Mouse (Mus musculus) small intestine, adult 2 months (tissue): ENCODE measurements around the gene Ccm2.

ENCODE experiments used
- CTCF ChIP-seq: fragments of 200-500 bp; IDR thresholded peaks from 2 replicates; pipeline ENCODE4 v1.5.1; 2012; ENCODE audit warnings: low read depth, mild to moderate bottlenecking, control low read depth, inconsistent platforms, low read length, moderate library complexity, mixed read lengths; ENCODE audit not compliant: insufficient replicate concordance, insufficient read length; ENCODE audit errors: extremely low read depth
- POLR2A ChIP-seq: fragments of 200-500 bp; IDR thresholded peaks from 2 replicates; pipeline ENCODE4 v1.6.1; 2012; ENCODE audit warnings: low read depth, mild to moderate bottlenecking, control low read depth, inconsistent platforms, low read length, moderate library complexity

- TF ChIP-seq POLR2A (no peak), CTCF (no peak)
These were observed 32.7 kb downstream of the Ccm2 start for GRCm38 (mm10) chr11:6579361-6579760.
